Mouse (Mus musculus): ENCODE measurements around the gene Gnat3. TPM values are rescaled to one million over a fixed set of nuclear protein-coding genes. Genes with fewer than 3 reads are reported as not detected.

Gene Gnat3
- polyA plus RNA-seq, 1 experiment = not detected

DNA sequence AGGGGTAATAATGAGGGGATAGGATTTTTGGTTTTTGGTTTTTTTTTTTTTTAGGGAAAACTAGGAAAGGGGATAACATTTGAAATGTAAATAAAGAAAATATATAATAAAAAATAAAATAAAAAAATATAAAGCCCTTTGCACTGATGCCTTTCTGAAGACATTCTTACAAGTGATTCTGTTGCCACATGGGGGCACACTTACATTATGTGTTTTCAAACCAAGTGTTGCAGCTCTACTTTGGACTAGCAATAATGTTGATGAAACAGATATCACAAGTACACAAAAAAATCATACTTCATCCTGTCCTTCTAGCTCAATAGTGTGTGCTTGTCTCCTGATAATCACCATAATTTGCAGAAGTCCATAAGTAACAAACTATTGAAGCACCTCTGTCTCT, 61.0 kb downstream of the Gnat3 start:
- Histone ChIP-seq H3K4me3 (ENCODE audit: insufficient read depth, low read depth, low read length) (no peak overlapping the region), H3K27ac (ENCODE audit: insufficient read depth, low read depth, low read length) (no peak overlapping the region), H3K4me1 (ENCODE audit: control insufficient read depth, insufficient read depth, low read length) (no peaks in the 10 kb centered on the region)
- no peak for TF ChIP-seq POLR2A (IDR thresholded peaks at IDR 0.05; ENCODE audit: insufficient read depth, low read depth, low read length)

DNA sequence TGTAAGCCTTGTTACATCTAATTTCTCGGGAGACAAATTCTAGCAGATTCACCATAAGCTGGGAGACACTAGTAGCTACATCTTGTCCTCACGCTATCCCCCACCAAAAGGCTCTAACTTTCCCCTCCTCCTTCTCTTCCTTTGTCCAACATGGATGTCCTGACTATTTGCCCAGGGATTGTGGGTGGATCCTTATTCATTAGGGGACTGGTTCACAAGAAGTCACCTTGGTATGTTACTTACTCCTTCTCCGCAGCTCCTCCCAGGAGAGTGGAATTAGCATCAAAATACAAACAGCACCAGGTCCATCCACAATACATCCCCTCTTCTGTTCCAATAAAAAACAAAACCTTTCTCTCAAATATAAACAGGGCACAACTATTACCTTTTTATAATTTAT, 65.2 kb downstream of the Gnat3 start:
- no peak overlapping the region for H3K27ac ChIP-seq (ENCODE audit: insufficient read depth, low read depth, low read length)
- WGBS = 91% methylated on average over 3 of the region's 3 CpGs
- TF ChIP-seq CTCF (IDR thresholded peaks at IDR 0.05; ENCODE audit: insufficient read depth, low read depth, low read length) (no peak), POLR2A (IDR thresholded peaks at IDR 0.05; ENCODE audit: insufficient read depth, low read depth, low read length) (no peak)
- no peak overlapping the region for H3K4me3 ChIP-seq (ENCODE audit: insufficient read depth, low read depth, low read length)
- H3K4me1 ChIP-seq (ENCODE audit: control insufficient read depth, insufficient read depth, low read length) = no peaks in the 10 kb centered on the region

DNA sequence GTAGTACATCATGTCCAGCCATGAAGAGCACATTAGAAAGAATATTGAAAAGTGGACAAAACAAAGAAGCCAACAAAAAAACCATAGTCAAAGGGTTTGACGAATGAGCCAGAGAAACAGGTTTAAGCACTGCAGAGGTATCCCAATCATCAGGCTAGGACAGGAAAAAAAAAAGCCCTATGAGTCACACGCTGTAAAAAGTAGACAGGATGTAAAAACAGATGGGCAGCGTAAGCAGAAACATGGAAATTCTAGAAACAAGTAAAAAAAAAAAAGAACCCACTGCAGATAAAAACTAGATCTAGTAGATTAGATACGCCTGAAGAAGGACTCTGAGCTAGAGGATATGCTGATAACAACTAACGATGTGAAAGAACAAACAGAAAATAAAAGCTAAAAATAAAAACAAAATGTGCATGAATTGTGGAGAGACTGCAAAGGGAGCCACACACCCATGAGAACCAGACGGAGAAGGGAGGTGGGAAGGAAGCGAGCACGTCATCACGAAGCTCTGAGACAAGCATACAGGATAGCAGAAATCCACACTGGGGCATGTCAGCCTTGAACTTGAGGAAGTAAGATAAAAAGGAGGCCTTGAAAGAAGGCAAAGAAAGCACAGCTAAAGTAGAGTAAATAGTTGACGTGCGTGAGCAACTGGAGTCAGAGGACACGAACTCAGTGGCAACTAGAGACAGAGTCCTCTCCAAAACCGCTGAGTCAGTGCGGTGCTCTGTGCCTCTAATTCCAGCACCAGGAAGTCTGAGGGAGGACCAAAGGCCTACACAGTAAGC, 73.7 kb downstream of the Gnat3 start:
- TF ChIP-seq CTCF (IDR thresholded peaks at IDR 0.05; ENCODE audit: insufficient read depth, low read depth, low read length) (no peak), POLR2A (IDR thresholded peaks at IDR 0.05; ENCODE audit: insufficient read depth, low read depth, low read length) (no peak)

DNA sequence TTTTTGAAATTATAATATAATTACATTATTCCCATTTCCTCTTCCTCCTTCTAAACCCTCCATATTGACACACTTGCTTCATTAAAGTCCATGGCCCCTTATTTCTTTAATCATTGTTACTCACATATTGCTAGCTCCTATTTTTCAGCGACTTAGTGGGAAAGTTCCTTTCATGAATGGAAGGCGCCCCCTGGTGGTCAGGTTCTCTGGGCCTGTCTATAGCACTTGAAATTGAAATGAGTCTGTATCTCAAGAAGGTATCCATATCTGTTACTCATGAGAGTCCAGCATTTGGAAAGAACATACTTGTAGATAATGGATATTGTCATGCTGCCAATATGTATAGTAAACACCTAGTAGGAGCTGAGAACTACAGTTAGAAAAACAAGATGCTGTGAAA, 80.7 kb downstream of the Gnat3 start:
- 10% methylated on average over 2 of the region's 2 CpGs for WGBS
- Histone ChIP-seq H3K4me3 (ENCODE audit: insufficient read depth, low read depth, low read length) (no peak overlapping the region), H3K27ac (ENCODE audit: insufficient read depth, low read depth, low read length) (no peak overlapping the region), H3K4me1 (ENCODE audit: control insufficient read depth, insufficient read depth, low read length) (no peaks in the 10 kb centered on the region)
- TF ChIP-seq CTCF (IDR thresholded peaks at IDR 0.05; ENCODE audit: insufficient read depth, low read depth, low read length) (no peak), POLR2A (IDR thresholded peaks at IDR 0.05; ENCODE audit: insufficient read depth, low read depth, low read length) (no peak)

More for the DNA sequence above, 73.7 kb downstream of the Gnat3 start:
- WGBS = 78% methylated on average over 14 of the region's 14 CpGs
- Histone ChIP-seq H3K4me3 (ENCODE audit: insufficient read depth, low read depth, low read length) (no peak overlapping the region), H3K27ac (ENCODE audit: insufficient read depth, low read depth, low read length) (no peak overlapping the region), H3K4me1 (ENCODE audit: control insufficient read depth, insufficient read depth, low read length) (no peaks in the 10 kb centered on the region)

DNA sequence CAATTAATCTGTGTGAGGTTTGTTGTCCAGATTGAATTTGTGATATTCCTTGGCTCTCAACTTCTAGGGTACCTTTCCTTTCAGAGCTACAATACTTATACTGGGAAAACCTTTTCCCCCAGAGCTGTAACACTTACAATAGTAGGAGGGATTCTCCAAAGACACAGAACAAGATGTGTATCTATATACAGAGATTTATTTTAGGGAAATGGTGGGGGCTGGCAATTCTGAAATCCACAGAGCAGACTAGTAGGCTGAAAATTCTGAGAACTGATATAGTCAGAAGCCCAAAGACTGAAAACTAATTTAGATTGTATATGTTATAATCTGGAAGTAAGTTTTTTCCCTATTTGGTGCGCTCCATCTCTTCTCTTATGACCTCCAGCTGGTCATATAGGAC, 86.5 kb downstream of the Gnat3 start:
- no peak overlapping the region for H3K27ac ChIP-seq (ENCODE audit: insufficient read depth, low read depth, low read length)
- WGBS = 100% methylated on average over 1 of the region's 1 CpGs
- H3K4me1 ChIP-seq (ENCODE audit: control insufficient read depth, insufficient read depth, low read length) = no peaks in the 10 kb centered on the region
- TF ChIP-seq CTCF (IDR thresholded peaks at IDR 0.05; ENCODE audit: insufficient read depth, low read depth, low read length) = no peak
- TF ChIP-seq POLR2A (IDR thresholded peaks at IDR 0.05; ENCODE audit: insufficient read depth, low read depth, low read length) = no peak
- no peak overlapping the region for H3K4me3 ChIP-seq (ENCODE audit: insufficient read depth, low read depth, low read length)

DNA sequence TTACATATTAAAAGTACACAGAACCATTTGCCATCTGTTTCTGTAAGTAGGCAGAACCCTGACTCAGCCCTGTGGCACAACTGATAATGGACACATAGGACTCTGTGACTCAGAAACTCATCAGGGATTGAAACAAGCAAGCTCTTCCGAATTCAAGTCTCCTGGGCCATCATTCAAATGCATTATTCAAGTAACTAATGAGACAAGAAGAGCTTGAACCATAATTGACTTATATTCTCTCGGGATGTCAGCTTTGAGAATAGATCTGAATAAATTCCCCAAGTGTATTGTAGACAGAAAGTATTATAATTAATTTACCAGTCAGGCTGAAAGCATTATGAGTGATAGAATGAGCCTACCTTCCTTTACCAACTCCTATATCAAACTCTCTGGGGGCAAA, 93.0 kb downstream of the Gnat3 start:
- Histone ChIP-seq H3K4me1 (ENCODE audit: control insufficient read depth, insufficient read depth, low read length) (no peaks in the 10 kb centered on the region), H3K4me3 (ENCODE audit: insufficient read depth, low read depth, low read length) (no peak overlapping the region), H3K27ac (ENCODE audit: insufficient read depth, low read depth, low read length) (no peak overlapping the region)
- 52% methylated on average over 2 of the region's 2 CpGs for WGBS
- TF ChIP-seq CTCF (IDR thresholded peaks at IDR 0.05; ENCODE audit: insufficient read depth, low read depth, low read length) (no peak), POLR2A (IDR thresholded peaks at IDR 0.05; ENCODE audit: insufficient read depth, low read depth, low read length) (no peak)

Other genes with a start within 250 kb of the Gnat3 start
- gene Cd36, start 73.7 kb upstream of the Gnat3 start, polyA plus RNA-seq (2012; ENCODE audit: insufficient read depth, insufficient read length, low replicate concordance, missing spikeins) = not detected in 2 replicates